Mouse (Mus musculus) MEL (cell line): ENCODE measurements at regions not wholly inside any gene's neighbourhood (a gene's known extent, or its start where the extent isn't known, plus 50 kb on each side); places are given as distances from the start of the nearest gene placed in this dataset.

ENCODE experiments used
- DNase-seq: peaks from one replicate; pipeline ENCODE4 v3.0.0; 2011; ENCODE audit warnings: low read depth, low spot score
- H3K27ac ChIP-seq: 2 replicates; pipeline ENCODE4 v1.5.1; 2012; ENCODE audit warnings: low read depth, mild to moderate bottlenecking, control low read depth, low read length, moderate library complexity; ENCODE audit not compliant: control insufficient read depth
- H3K27me3 ChIP-seq, 2 experiments: fragments of 150-350 bp in 1 of 2; sonication (generic) in 1 of 2; 2 replicates each; pipeline ENCODE4 v1.6.1; 2012; ENCODE audit warnings: low read length in 2 of 2, mild to moderate bottlenecking in 2 of 2, improper control_type of control experiment in 1 of 2, moderate library complexity in 1 of 2; ENCODE audit not compliant: insufficient read depth in 2 of 2, control insufficient read depth in 1 of 2
- H3K36me3 ChIP-seq, 2 experiments: 2 replicates each; pipeline ENCODE4 v1.6.1; 2012 to 2014; ENCODE audit warnings: low read length in 2 of 2, improper control_type of control experiment in 1 of 2, inconsistent platforms in 1 of 2, mild to moderate bottlenecking in 1 of 2; ENCODE audit not compliant: insufficient read depth in 2 of 2, control insufficient read depth in 1 of 2
- H3K4me1 ChIP-seq, 2 experiments: fragments of 150-350 bp in 1 of 2; sonication (generic) in 1 of 2; 2 replicates each; pipeline ENCODE4 v1.6.1; 2012; ENCODE audit warnings: low read length in 2 of 2, improper control_type of control experiment in 1 of 2, mild to moderate bottlenecking in 1 of 2; ENCODE audit not compliant: insufficient read depth in 2 of 2, control insufficient read depth in 1 of 2
- H3K4me3 ChIP-seq, 2 experiments: fragments of 150-350 bp in 1 of 2; sonication (generic) in 1 of 2; 2 replicates each; pipeline ENCODE4 v1.5.1; 2012; ENCODE audit warnings: low read depth in 2 of 2, low read length in 2 of 2, mild to moderate bottlenecking in 2 of 2, moderate library complexity in 2 of 2, control low read depth in 1 of 2, improper control_type of control experiment in 1 of 2; ENCODE audit not compliant: control insufficient read depth in 1 of 2, insufficient read depth in 1 of 2
- H3K79me2 ChIP-seq: 2 replicates; pipeline ENCODE4 v1.6.1; 2012; ENCODE audit warnings: mild to moderate bottlenecking, low read length, moderate library complexity; ENCODE audit not compliant: control insufficient read depth, poor library complexity, insufficient read depth
- H3K9ac ChIP-seq: 2 replicates; pipeline ENCODE4 v1.6.1; 2012; ENCODE audit warnings: low read depth, mild to moderate bottlenecking, control low read depth, low read length, moderate library complexity; ENCODE audit not compliant: control insufficient read depth, poor library complexity, severe bottlenecking
- H3K9me3 ChIP-seq: fragments of 150-350 bp; sonication (generic); replicated peaks from 2 replicates; pipeline ENCODE4 v1.6.1; 2012; ENCODE audit warnings: mild to moderate bottlenecking, low read length, improper control_type of control experiment, moderate library complexity; ENCODE audit not compliant: insufficient read depth
- CHD1 ChIP-seq: IDR thresholded peaks from 2 replicates; pipeline ENCODE4 v1.6.1; 2012; ENCODE audit warnings: low read depth, mild to moderate bottlenecking, inconsistent platforms, low read length, improper control_type of control experiment
- CHD2 ChIP-seq: IDR thresholded peaks from 2 replicates; pipeline ENCODE4 v1.6.1; 2011; ENCODE audit warnings: low read length, improper control_type of control experiment
- CTCF ChIP-seq, 3 experiments: IDR thresholded peaks in 2 of 3; conservative IDR thresholded peaks in 1 of 3; 2 replicates each; pipeline ENCODE4 v1.5.1; 2011 to 2012; ENCODE audit warnings: low read length in 3 of 3, low read depth in 2 of 3, mild to moderate bottlenecking in 2 of 3, improper control_type of control experiment in 1 of 3, inconsistent platforms in 1 of 3, mixed read lengths in 1 of 3, moderate library complexity in 1 of 3; ENCODE audit not compliant: control insufficient read depth in 1 of 3, insufficient read depth in 1 of 3, poor library complexity in 1 of 3, severe bottlenecking in 1 of 3
- E2F4 ChIP-seq: IDR thresholded peaks from 2 replicates; pipeline ENCODE4 v1.6.1; 2011; ENCODE audit warnings: low read depth, low read length, improper control_type of control experiment, borderline replicate concordance
- EP300 ChIP-seq, 2 experiments: IDR thresholded peaks; 2 replicates each; pipeline ENCODE4 v1.6.1; 2011; ENCODE audit warnings: improper control_type of control experiment in 2 of 2, low read length in 2 of 2, low read depth in 1 of 2, mild to moderate bottlenecking in 1 of 2
- ETS1 ChIP-seq: IDR thresholded peaks from 2 replicates; pipeline ENCODE4 v1.6.1; 2012; ENCODE audit warnings: low read depth, mild to moderate bottlenecking, inconsistent platforms, low read length, improper control_type of control experiment, moderate library complexity
- GATA1 ChIP-seq: IDR thresholded peaks from 2 replicates; pipeline ENCODE4 v1.6.1; 2011; ENCODE audit warnings: low read depth, low read length, improper control_type of control experiment
- JUND ChIP-seq: IDR thresholded peaks from 2 replicates; pipeline ENCODE4 v1.6.1; 2011; ENCODE audit warnings: low read depth, mild to moderate bottlenecking, improper control_type of control experiment, low read length
- KAT2A ChIP-seq: conservative IDR thresholded peaks from 2 replicates; pipeline ENCODE4 v1.6.1; 2012; ENCODE audit warnings: low read depth, low read length, improper control_type of control experiment, inconsistent platforms
- MAFK ChIP-seq: IDR thresholded peaks from 2 replicates; pipeline ENCODE4 v1.6.1; 2011; ENCODE audit warnings: low read depth, mild to moderate bottlenecking, low read length, improper control_type of control experiment, borderline replicate concordance
- MAZ ChIP-seq: IDR thresholded peaks from 2 replicates; pipeline ENCODE4 v1.6.1; 2012; ENCODE audit warnings: low read depth, mild to moderate bottlenecking, inconsistent platforms, low read length, improper control_type of control experiment
- MEF2A ChIP-seq: IDR thresholded peaks from 2 replicates; pipeline ENCODE4 v1.6.1; 2014; ENCODE audit warnings: low read depth, mild to moderate bottlenecking, inconsistent platforms, low read length, improper control_type of control experiment; ENCODE audit not compliant: poor library complexity, insufficient replicate concordance, severe bottlenecking; ENCODE audit errors: extremely low read depth
- MXI1 ChIP-seq: IDR thresholded peaks from 2 replicates; pipeline ENCODE4 v1.6.1; 2011; ENCODE audit warnings: mild to moderate bottlenecking, low read depth, low read length, improper control_type of control experiment
- MYB ChIP-seq: IDR thresholded peaks from 2 replicates; pipeline ENCODE4 v1.6.1; 2011; ENCODE audit warnings: mild to moderate bottlenecking, low read depth, low read length, improper control_type of control experiment
- NRF1 ChIP-seq: IDR thresholded peaks from 2 replicates; pipeline ENCODE4 v1.6.1; 2014; ENCODE audit warnings: low read depth, mild to moderate bottlenecking, inconsistent platforms, low read length, improper control_type of control experiment, moderate library complexity; ENCODE audit not compliant: poor library complexity, insufficient read depth, severe bottlenecking
- POLR2A ChIP-seq, 2 experiments: IDR thresholded peaks; 2 replicates each; pipeline ENCODE4 v1.6.1; 2011 to 2012; ENCODE audit warnings: low read length in 2 of 2, mild to moderate bottlenecking in 2 of 2, control low read depth in 1 of 2, improper control_type of control experiment in 1 of 2, low read depth in 1 of 2, moderate library complexity in 1 of 2; ENCODE audit not compliant: control insufficient read depth in 1 of 2, insufficient read depth in 1 of 2, poor library complexity in 1 of 2
- POLR2AphosphoS2 ChIP-seq: IDR thresholded peaks from 2 replicates; pipeline ENCODE4 v1.6.1; 2011; ENCODE audit warnings: low read length, improper control_type of control experiment
- POLR2AphosphoS5 ChIP-seq: IDR thresholded peaks from 2 replicates; pipeline ENCODE4 v1.6.1; 2012; ENCODE audit warnings: low read depth, borderline replicate concordance, mild to moderate bottlenecking, inconsistent platforms, low read length, moderate library complexity, mixed read lengths
- SMC3 ChIP-seq: IDR thresholded peaks from 2 replicates; pipeline ENCODE4 v1.6.1; 2011; ENCODE audit warnings: low read depth, low read length, improper control_type of control experiment
- TAL1 ChIP-seq: IDR thresholded peaks from 2 replicates; pipeline ENCODE4 v1.6.1; 2012; ENCODE audit warnings: mild to moderate bottlenecking, inconsistent platforms, low read length, moderate library complexity, mixed read lengths
- TBP ChIP-seq: IDR thresholded peaks from 2 replicates; pipeline ENCODE4 v1.8.0; 2011; ENCODE audit warnings: low read depth, low read length, improper control_type of control experiment
- TCF12 ChIP-seq: IDR thresholded peaks from 2 replicates; pipeline ENCODE4 v1.6.1; 2014; ENCODE audit warnings: low read depth, mild to moderate bottlenecking, inconsistent platforms, low read length, improper control_type of control experiment, moderate library complexity
- UBTF ChIP-seq: IDR thresholded peaks from 2 replicates; pipeline ENCODE4 v1.6.1; 2012; ENCODE audit warnings: low read depth, mild to moderate bottlenecking, inconsistent platforms, low read length, improper control_type of control experiment, moderate library complexity, borderline replicate concordance; ENCODE audit not compliant: insufficient read depth
- USF1 ChIP-seq: IDR thresholded peaks from 2 replicates; pipeline ENCODE4 v1.6.1; 2014; ENCODE audit warnings: low read depth, mild to moderate bottlenecking, inconsistent platforms, low read length, improper control_type of control experiment, moderate library complexity
- USF2 ChIP-seq, 2 experiments: IDR thresholded peaks; 2 replicates each; pipeline ENCODE4 v1.6.1; 2011 to 2012; ENCODE audit warnings: improper control_type of control experiment in 2 of 2, low read length in 2 of 2, borderline replicate concordance in 1 of 2, inconsistent platforms in 1 of 2, low read depth in 1 of 2, mild to moderate bottlenecking in 1 of 2; ENCODE audit not compliant: insufficient read depth in 1 of 2
- ZKSCAN1 ChIP-seq: IDR thresholded peaks from 2 replicates; pipeline ENCODE4 v1.6.1; 2012; ENCODE audit warnings: low read depth, mild to moderate bottlenecking, inconsistent platforms, low read length, improper control_type of control experiment, moderate library complexity

DNA sequence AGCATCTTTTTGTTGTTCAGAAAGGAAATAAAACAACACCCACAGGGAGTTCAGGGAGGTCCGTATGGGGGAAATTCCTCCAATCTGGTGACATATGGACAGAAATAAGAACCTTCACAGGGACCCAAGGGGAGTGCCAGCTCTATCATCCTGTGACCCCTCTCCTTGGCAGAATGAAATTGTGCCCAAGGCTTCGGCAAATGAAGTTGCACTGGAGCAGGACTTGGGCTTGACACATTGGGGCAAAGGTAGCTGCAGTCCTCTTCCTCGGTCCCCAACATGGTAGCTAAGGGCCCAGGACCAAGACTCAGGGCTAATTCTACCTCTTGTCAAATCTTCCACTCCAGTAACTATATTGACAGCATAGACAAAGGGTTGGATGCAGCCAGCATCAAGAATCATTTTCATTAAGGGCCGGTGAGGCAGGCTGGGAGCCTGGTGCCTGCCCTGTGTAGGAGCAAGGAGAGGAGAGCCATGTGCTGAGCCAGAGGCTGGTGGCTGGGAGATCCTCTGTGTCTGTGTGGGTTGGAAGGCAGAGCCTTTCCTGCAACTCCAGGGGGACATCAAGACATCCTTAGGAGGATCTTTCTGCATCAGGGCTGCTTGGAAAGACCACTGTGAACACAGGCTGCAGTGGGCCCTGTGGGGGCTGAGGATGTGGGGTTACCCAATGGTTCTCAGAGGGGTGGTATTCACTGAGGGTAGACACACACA, 59.2 kb upstream of the Slco4a1 start:
- Histone ChIP-seq H3K36me3 (no peaks in the 10 kb centered on the region), H3K9ac (no peak overlapping the region), H3K9me3 (no peaks in the 10 kb centered on the region), H3K4me3 (no peak overlapping the region), H3K4me1 (no peaks in the 10 kb centered on the region), H3K27me3 (peaks cover 0 to 3% of the 10 kb centered on the region in 2 experiments; a peak in 1 of 4 replicates), H3K79me2 (no peaks in the 10 kb centered on the region), H3K27ac (no peak overlapping the region)
- DNase-seq: no peak
- no peak for TF ChIP-seq POLR2A (IDR thresholded peaks at IDR 0.05; ENCODE audit: control insufficient read depth in 1 of 2, insufficient read depth in 1 of 2, low read depth in 1 of 2, low read length in 2 of 2, poor library complexity in 1 of 2)
- TF ChIP-seq KAT2A: no peak
- TF ChIP-seq MAFK: no peak
- TF ChIP-seq USF2 (IDR thresholded peaks at IDR 0.05; ENCODE audit: borderline replicate concordance in 1 of 2, insufficient read depth in 1 of 2, low read depth in 1 of 2, low read length in 2 of 2): no peak
- no peak for TF ChIP-seq GATA1
- no peak for TF ChIP-seq TAL1
- TF ChIP-seq TBP: no peak
- TF ChIP-seq POLR2AphosphoS2: no peak
- TF ChIP-seq USF1: no peak
- no peak for TF ChIP-seq NRF1
- TF ChIP-seq ETS1: no peak
- TF ChIP-seq SMC3: no peak
- TF ChIP-seq CHD1: no peak
- no peak for TF ChIP-seq E2F4
- TF ChIP-seq EP300 (IDR thresholded peaks at IDR 0.05; ENCODE audit: low read depth in 1 of 2, low read length in 2 of 2): no peak
- TF ChIP-seq MAZ: no peak
- no peak for TF ChIP-seq MYB
- TF ChIP-seq JUND: no peak
- no peak for TF ChIP-seq CTCF (IDR thresholded peaks at IDR 0.05 in 2 of 3, conservative IDR thresholded peaks at IDR 0.05 in 1 of 3; ENCODE audit: control insufficient read depth in 1 of 3, insufficient read depth in 1 of 3, low read depth in 2 of 3, low read length in 3 of 3, poor library complexity in 1 of 3, severe bottlenecking in 1 of 3)

DNA sequence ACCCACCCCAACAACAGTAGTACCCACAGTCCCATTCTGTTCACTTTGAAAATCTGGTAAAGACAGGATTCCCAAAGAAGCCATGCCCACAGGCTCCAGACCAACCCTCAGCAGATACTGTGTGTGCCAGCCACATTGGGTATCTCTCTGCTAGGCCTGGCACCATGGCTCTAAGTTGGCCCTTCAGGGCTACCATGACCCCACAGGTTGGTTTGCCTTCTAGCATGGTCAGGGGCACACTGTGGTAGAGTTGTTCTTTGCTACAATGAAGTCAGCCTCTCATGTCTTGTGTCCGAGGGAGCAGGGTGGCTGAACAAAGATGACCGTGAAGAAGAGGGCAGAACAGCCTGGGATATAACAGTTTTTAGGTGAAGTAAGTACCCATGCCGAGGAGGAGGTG, 59.8 kb upstream of the Slco4a1 start:
- no peaks in the 10 kb centered on the region for H3K79me2 ChIP-seq
- no peak for DNase-seq
- H3K36me3 ChIP-seq: no peaks in the 10 kb centered on the region
- H3K9ac ChIP-seq: no peak overlapping the region
- no peaks in the 10 kb centered on the region for H3K9me3 ChIP-seq
- H3K27ac ChIP-seq: no peak overlapping the region
- H3K4me1 ChIP-seq: no peaks in the 10 kb centered on the region
- TF ChIP-seq MAFK (no peak), TAL1 (no peak), POLR2AphosphoS5 (no peak), TCF12 (no peak), NRF1 (no peak), JUND (no peak), KAT2A (no peak), UBTF (no peak), ZKSCAN1 (no peak), MXI1 (no peak), CHD2 (no peak), MEF2A (no peak), USF1 (no peak), EP300 (IDR thresholded peaks at IDR 0.05; ENCODE audit: low read depth in 1 of 2, low read length in 2 of 2) (no peak)
- H3K4me3 ChIP-seq: no peak overlapping the region
- H3K27me3 ChIP-seq: peaks cover 0 to 3% of the 10 kb centered on the region in 2 experiments; a peak in 1 of 4 replicates
